Mouse (Mus musculus): ENCODE measurements at regions not wholly inside any gene's neighbourhood (a gene's known extent, or its start where the extent isn't known, plus 50 kb on each side); places are given as distances from the start of the nearest gene placed in this dataset.

DNA sequence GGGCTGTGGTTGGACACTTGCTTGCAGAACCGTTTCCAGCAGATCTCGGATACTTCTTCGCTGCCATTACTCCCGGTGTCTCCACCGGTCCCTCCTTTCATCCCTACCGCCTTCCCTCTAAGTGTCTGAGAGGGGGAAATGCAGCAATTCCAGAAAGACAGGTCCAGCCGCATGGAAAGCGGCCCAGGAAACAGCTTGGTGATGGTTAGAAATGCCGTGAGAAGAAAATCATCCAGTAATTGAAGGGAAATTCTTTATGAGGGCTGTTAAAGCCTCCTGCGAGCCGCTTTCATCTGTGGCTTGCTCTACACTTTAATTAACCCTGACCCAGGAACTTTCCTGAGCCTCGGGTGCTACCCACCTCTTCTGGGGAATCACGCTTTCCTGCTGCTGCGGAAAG is 74.3 kb downstream of the Tfap2c start:
- TF ChIP-seq GATA1 (IDR thresholded peaks at IDR 0.05; ENCODE audit: borderline replicate concordance, low read length) (no peak), FLI1 (IDR thresholded peaks at IDR 0.05; ENCODE audit: low read length) (no peak)

Data from megakaryocyte, embryonic 14.5 days (primary cell).